In the genomic region with DNA sequence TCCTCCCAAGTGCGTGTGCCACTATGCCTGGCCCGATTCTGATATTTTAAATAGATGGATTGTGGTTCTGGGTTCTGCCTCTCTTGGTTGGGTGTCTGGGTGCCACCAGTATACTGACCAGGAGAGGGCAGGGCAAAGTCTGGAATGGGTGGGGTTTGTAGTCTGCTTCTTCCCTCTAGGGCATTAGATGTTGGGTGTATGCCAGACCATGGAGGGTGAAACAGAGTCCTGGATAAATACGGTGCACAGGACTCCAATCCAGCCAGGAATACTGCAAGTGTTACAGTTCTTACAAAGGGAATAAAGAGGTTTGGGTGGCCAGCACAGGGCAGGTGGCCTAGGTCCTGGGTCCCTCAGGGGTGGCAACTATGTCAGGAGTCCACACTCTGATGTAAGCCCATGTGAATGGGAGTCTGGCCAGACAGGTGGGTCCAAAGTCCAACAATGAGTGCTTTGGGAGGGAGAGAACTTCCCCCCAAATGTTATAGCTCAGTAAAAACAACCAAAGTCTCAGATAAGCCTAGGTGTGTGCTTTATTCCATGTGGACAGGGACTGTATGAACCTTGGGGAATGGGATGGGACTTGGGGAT, we compare ENCODE assay signal across 22 mouse cellular contexts. TPM values are rescaled to one million over a fixed set of nuclear protein-coding genes. Genes with fewer than 3 reads are reported as not detected.
DNase-seq lines count a peak whose midpoint lies in the region; ATAC-seq and TF ChIP-seq lines count a peak whose summit lies in the region.
"Had no signal": no experiment of that assay in that cellular context is flagged by ENCODE, and none has a peak within 500 bp of the region (broad histone marks: within the 10 kb centered on the region; RNA-seq: fewer than 3 reads in every experiment).

No protein-coding gene starts in this region.

- no peaks in the 10 kb centered on the region for H3K4me1 ChIP-seq in kidney, embryonic 15.5 days
- no peaks in the 10 kb centered on the region for H3K4me1 ChIP-seq in liver, postnatal 0 days (ENCODE audit: insufficient read depth)
- peaks cover 6% of the 10 kb centered on the region for H3K4me1 ChIP-seq in hindbrain, embryonic 13.5 days (replicated peaks)
- H3K4me1 ChIP-seq: heart, embryonic 15.5 days; liver, embryonic 13.5 days; midbrain, embryonic 12.5 days had no signal

- WGBS in kidney, embryonic 15.5 days: 88% methylated on average over 3 of the region's 3 CpGs
- 78% methylated on average over 3 of the region's 3 CpGs for WGBS in liver, postnatal 0 days (ENCODE audit: insufficient replicate concordance)
- 97% methylated on average over 3 of the region's 3 CpGs for WGBS in hindbrain, embryonic 13.5 days

- H3K27me3 ChIP-seq in kidney, embryonic 15.5 days: no peaks in the 10 kb centered on the region
- H3K27me3 ChIP-seq in liver, postnatal 0 days (ENCODE audit: insufficient read depth, low read length): no peaks in the 10 kb centered on the region
- H3K27me3 ChIP-seq in hindbrain, embryonic 13.5 days: no peaks in the 10 kb centered on the region
- H3K27me3 ChIP-seq: embryonic facial prominence, embryonic 13.5 days; heart, embryonic 15.5 days; liver, embryonic 13.5 days; midbrain, embryonic 12.5 days had no signal

- H3K27ac ChIP-seq in kidney, embryonic 15.5 days: no peak overlapping the region
- no peak overlapping the region for H3K27ac ChIP-seq in liver, postnatal 0 days (ENCODE audit: low read depth)
- no peak overlapping the region for H3K27ac ChIP-seq in hindbrain, embryonic 13.5 days
- H3K27ac ChIP-seq: embryonic facial prominence, embryonic 13.5 days; heart, embryonic 15.5 days; layer of hippocampus, adult 2 months; liver, embryonic 13.5 days; midbrain, embryonic 12.5 days had no signal

- no peak overlapping the region for H3K9ac ChIP-seq in kidney, embryonic 15.5 days
- no peak overlapping the region for H3K9ac ChIP-seq in liver, postnatal 0 days (replicated peaks)
- H3K9ac ChIP-seq in hindbrain, embryonic 13.5 days: no peak overlapping the region
- H3K9ac ChIP-seq: embryonic facial prominence, embryonic 13.5 days; heart, embryonic 15.5 days; liver, embryonic 13.5 days; midbrain, embryonic 12.5 days had no signal

- TF ChIP-seq CTCF in liver, postnatal 0 days (IDR thresholded peaks at IDR 0.05; ENCODE audit: low read depth): no peak

- no peaks in the 10 kb centered on the region for H3K9me3 ChIP-seq in kidney, embryonic 15.5 days (replicated peaks)
- no peaks in the 10 kb centered on the region for H3K9me3 ChIP-seq in liver, postnatal 0 days (ENCODE audit: low read length)
- H3K9me3 ChIP-seq in hindbrain, embryonic 13.5 days: peaks cover 3% of the 10 kb centered on the region; the same call in 1 of the 2 replicates
- H3K9me3 ChIP-seq: embryonic facial prominence, embryonic 13.5 days; heart, embryonic 15.5 days; liver, embryonic 13.5 days; midbrain, embryonic 12.5 days had no signal

- intact Hi-C loops in heart, postnatal 36 days (cut with DNase I): no loop called here
- intact Hi-C loops in left cerebral cortex, postnatal 36 days (cut with DNase I): no loop called here

- ATAC-seq in kidney, embryonic 15.5 days (replicated peaks; ENCODE audit: low FRiP score): no peak
- ATAC-seq in liver, postnatal 0 days: peak; percentile 93
- no peak for ATAC-seq in hindbrain, embryonic 13.5 days (ENCODE audit: low FRiP score)
- ATAC-seq: forebrain, embryonic 14.5 days; lung, postnatal 0 days had no signal

- peak; percentile 76 for DNase-seq in kidney, adult 11 months
- DNase-seq in NIH3T3 (ENCODE audit: low read depth): peak; percentile 31
- peak; percentile 88 for DNase-seq in kidney, adult 9 months
- DNase-seq in liver, postnatal 0 days: peak; percentile 48
- DNase-seq in heart, postnatal 36 days: no peak
- DNase-seq in left cerebral cortex, postnatal 36 days (ENCODE audit: low spot score in 2 of 2): no peak
- DNase-seq: cerebellum, adult 9-11 months; gastrocnemius, postnatal 14 days; heart, adult 18-20 months; layer of hippocampus, postnatal 36 days; left cerebral cortex, postnatal 4 days; liver, embryonic 13.5 days; right cerebral cortex, postnatal 14 days; thymus, postnatal 25 days had no signal

- H3K36me3 ChIP-seq in kidney, embryonic 15.5 days: no peaks in the 10 kb centered on the region
- no peaks in the 10 kb centered on the region for H3K36me3 ChIP-seq in liver, postnatal 0 days (replicated peaks; ENCODE audit: insufficient read depth, low read length)
- no peaks in the 10 kb centered on the region for H3K36me3 ChIP-seq in hindbrain, embryonic 13.5 days
- H3K36me3 ChIP-seq: embryonic facial prominence, embryonic 13.5 days; heart, embryonic 15.5 days; liver, embryonic 13.5 days; midbrain, embryonic 12.5 days had no signal

- H3K4me3 ChIP-seq in kidney, embryonic 15.5 days (replicated peaks): no peak overlapping the region
- no peak overlapping the region for H3K4me3 ChIP-seq in liver, postnatal 0 days (ENCODE audit: low read depth, low read length)
- no peak overlapping the region for H3K4me3 ChIP-seq in hindbrain, embryonic 13.5 days
- H3K4me3 ChIP-seq: embryonic facial prominence, embryonic 13.5 days; heart, embryonic 15.5 days; layer of hippocampus, adult 2 months; liver, embryonic 13.5 days; midbrain, embryonic 12.5 days had no signal

- no peak overlapping the region for H3K4me2 ChIP-seq in kidney, embryonic 15.5 days
- H3K4me2 ChIP-seq in liver, postnatal 0 days (ENCODE audit: low read depth, low read length): no peak overlapping the region
- H3K4me2 ChIP-seq in hindbrain, embryonic 13.5 days: no peak overlapping the region
- H3K4me2 ChIP-seq: embryonic facial prominence, embryonic 13.5 days; heart, embryonic 15.5 days; liver, embryonic 13.5 days; midbrain, embryonic 12.5 days had no signal

- TF ChIP-seq EP300 in liver, postnatal 0 days (IDR thresholded peaks at IDR 0.05; ENCODE audit: low read depth): no peak

RNA-seq across cellular contexts. Expression of a gene that starts 45.0 kb away (rescaled TPM):
- 0.51 and 0.53 TPM in 2 replicates for polyA plus RNA-seq in kidney, embryonic 15.5 days (2015; fragmentation: Nextera tagmentation; extraction: Ambion mirVana)
- polyA plus RNA-seq in liver, postnatal 0 days (2015; fragmentation: Nextera tagmentation; extraction: Ambion mirVana): 0.12 and 0.33 TPM in 2 replicates
- under 1 TPM; 0.14 to 0.16 TPM for total RNA-seq in heart, postnatal 36 days (2021)
- total RNA-seq in left cerebral cortex, postnatal 36 days (2021): 10 to 100 TPM; 10.5 to 14.8 TPM
- polyA plus RNA-seq in hindbrain, embryonic 13.5 days (2015; fragmentation: Nextera tagmentation; extraction: Ambion mirVana): 1.6 and 1.7 TPM in 2 replicates

Comparison
In these comparisons a context has a peak if more than half of its experiments do, and no peak if none do; other contexts are left out.
1. DNase-seq: peak in kidney, adult 11 months (single experiment), NIH3T3 (single experiment), kidney, adult 9 months (single experiment) and liver, postnatal 0 days (single experiment); none in heart, postnatal 36 days (0 of 2) and left cerebral cortex, postnatal 36 days (0 of 2).